In the genomic region with DNA sequence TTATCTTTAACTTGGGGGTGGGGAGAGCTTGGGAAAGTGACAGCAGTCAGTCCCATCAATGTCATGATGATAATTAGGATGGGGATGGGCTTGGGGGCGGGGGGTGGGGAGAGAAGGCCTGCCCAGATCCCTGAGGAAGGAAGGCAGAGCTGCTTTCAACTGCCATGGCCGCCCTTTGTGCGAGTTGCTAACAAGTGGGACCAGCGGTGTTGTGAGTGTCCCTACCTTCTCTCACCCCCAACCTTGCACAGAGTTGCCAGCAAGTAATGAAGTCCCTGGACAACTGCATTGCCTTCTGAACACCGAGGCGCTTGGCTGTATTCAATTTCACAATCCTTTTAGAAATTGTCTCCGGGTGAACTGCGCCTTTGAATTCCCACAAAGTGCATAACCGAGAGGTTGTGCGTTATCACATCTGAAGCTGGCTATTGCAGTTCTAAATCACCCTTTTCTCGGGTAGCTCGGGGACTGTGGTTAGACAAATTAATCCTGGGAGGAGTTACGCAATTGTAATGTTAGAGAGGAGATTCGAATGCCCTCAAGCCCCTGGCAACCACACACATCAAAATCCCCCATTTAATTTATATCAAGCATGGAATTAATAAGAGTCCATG, we compare ENCODE assay signal across 16 mouse cellular contexts.
DNase-seq lines count a peak whose midpoint lies in the region; ATAC-seq lines count a peak whose summit lies in the region.
"Had no signal": no experiment of that assay in that cellular context is flagged by ENCODE, and none has a peak within 500 bp of the region (broad histone marks: within the 10 kb centered on the region; RNA-seq: fewer than 3 reads in every experiment).

No protein-coding gene starts in this region.

- DNase-seq in heart, embryonic 10.5 days (ENCODE audit: low spot score): no peak
- no peak for DNase-seq in heart, postnatal 4 days
- DNase-seq in embryonic facial prominence, embryonic 10.5 days (ENCODE audit: low spot score): no peak
- DNase-seq in gastrocnemius, postnatal 10 days: no peak
- DNase-seq in urinary bladder, adult 18-20 months (ENCODE audit: low spot score in 2 of 2): no peak
- DNase-seq in frontal cortex, adult 2 months (ENCODE audit: extremely low spot score in 1 of 2, low spot score in 1 of 2): no peak
- DNase-seq: cerebellum, postnatal 25 days; gastrocnemius, postnatal 36 days; lung, adult 18-20 months; thymus, adult 18-20 months had no signal

- H3K4me3 ChIP-seq in heart, embryonic 10.5 days: no peak overlapping the region
- no peak overlapping the region for H3K4me3 ChIP-seq in embryonic facial prominence, embryonic 10.5 days
- no peak overlapping the region for H3K4me3 ChIP-seq in hindbrain, embryonic 13.5 days
- no peak overlapping the region for H3K4me3 ChIP-seq in midbrain, embryonic 15.5 days
- H3K4me3 ChIP-seq: embryonic facial prominence, embryonic 13.5 days; heart, embryonic 15.5 days had no signal

- H3K27ac ChIP-seq in heart, embryonic 10.5 days: peak overlapping the region; percentile 47
- H3K27ac ChIP-seq in embryonic facial prominence, embryonic 10.5 days (replicated peaks): peak overlapping the region; percentile 52
- H3K27ac ChIP-seq in hindbrain, embryonic 13.5 days: peak overlapping the region; percentile 76
- H3K27ac ChIP-seq in midbrain, embryonic 15.5 days: peak overlapping the region; percentile 48
- H3K27ac ChIP-seq: embryonic facial prominence, embryonic 13.5 days; heart, embryonic 15.5 days; kidney, postnatal 0 days had no signal

- no peak for ATAC-seq in hindbrain, embryonic 13.5 days (ENCODE audit: low FRiP score)
- ATAC-seq in midbrain, embryonic 15.5 days (replicated peaks): peak; percentile 53; the same call in 1 of the 2 replicates
- ATAC-seq: Patski had no signal

- no peaks in the 10 kb centered on the region for H3K27me3 ChIP-seq in heart, embryonic 10.5 days (ENCODE audit: insufficient read depth, poor library complexity, severe bottlenecking)
- no peaks in the 10 kb centered on the region for H3K27me3 ChIP-seq in embryonic facial prominence, embryonic 10.5 days (replicated peaks; ENCODE audit: low read depth, poor library complexity, severe bottlenecking)
- H3K27me3 ChIP-seq in hindbrain, embryonic 13.5 days: no peaks in the 10 kb centered on the region
- no peaks in the 10 kb centered on the region for H3K27me3 ChIP-seq in midbrain, embryonic 15.5 days (replicated peaks)
- H3K27me3 ChIP-seq: embryonic facial prominence, embryonic 13.5 days; heart, embryonic 15.5 days; Patski had no signal

- no peaks in the 10 kb centered on the region for H3K9me3 ChIP-seq in heart, embryonic 10.5 days
- no peaks in the 10 kb centered on the region for H3K9me3 ChIP-seq in embryonic facial prominence, embryonic 10.5 days
- H3K9me3 ChIP-seq in hindbrain, embryonic 13.5 days: no peaks in the 10 kb centered on the region
- H3K9me3 ChIP-seq in midbrain, embryonic 15.5 days: no peaks in the 10 kb centered on the region
- H3K9me3 ChIP-seq: embryonic facial prominence, embryonic 13.5 days; heart, embryonic 15.5 days had no signal

- H3K4me2 ChIP-seq in hindbrain, embryonic 13.5 days: no peak overlapping the region
- H3K4me2 ChIP-seq in midbrain, embryonic 15.5 days: 0 out of 2 replicates have a peak overlapping the region, but pooled peaks have one; percentile 18
- H3K4me2 ChIP-seq: embryonic facial prominence, embryonic 13.5 days; heart, embryonic 15.5 days had no signal

- no peaks in the 10 kb centered on the region for H3K36me3 ChIP-seq in heart, embryonic 10.5 days
- no peaks in the 10 kb centered on the region for H3K36me3 ChIP-seq in embryonic facial prominence, embryonic 10.5 days (replicated peaks)
- no peaks in the 10 kb centered on the region for H3K36me3 ChIP-seq in hindbrain, embryonic 13.5 days
- no peaks in the 10 kb centered on the region for H3K36me3 ChIP-seq in midbrain, embryonic 15.5 days (replicated peaks)
- H3K36me3 ChIP-seq: embryonic facial prominence, embryonic 13.5 days; heart, embryonic 15.5 days had no signal

- 49% methylated on average over 14 of the region's 14 CpGs for WGBS in heart, embryonic 10.5 days
- WGBS in embryonic facial prominence, embryonic 10.5 days: 55% methylated on average over 14 of the region's 14 CpGs
- 29% methylated on average over 14 of the region's 14 CpGs for WGBS in hindbrain, embryonic 13.5 days
- 16% methylated on average over 14 of the region's 14 CpGs for WGBS in midbrain, embryonic 15.5 days

- no peak overlapping the region for H3K9ac ChIP-seq in hindbrain, embryonic 13.5 days
- no peak overlapping the region for H3K9ac ChIP-seq in midbrain, embryonic 15.5 days
- H3K9ac ChIP-seq: embryonic facial prominence, embryonic 13.5 days; heart, embryonic 15.5 days had no signal

- H3K4me1 ChIP-seq in heart, embryonic 10.5 days: peaks cover 45% of the 10 kb centered on the region
- H3K4me1 ChIP-seq in embryonic facial prominence, embryonic 10.5 days: peaks cover 44% of the 10 kb centered on the region
- peaks cover 56% of the 10 kb centered on the region for H3K4me1 ChIP-seq in hindbrain, embryonic 13.5 days (replicated peaks)
- peaks cover 34% of the 10 kb centered on the region for H3K4me1 ChIP-seq in midbrain, embryonic 15.5 days
- H3K4me1 ChIP-seq: heart, embryonic 15.5 days had no signal
